Mouse (Mus musculus): ENCODE measurements around the gene Flt1.

GRCm38 (mm10) chr5:147655761-147656160, 70.0 kb downstream of the Flt1 start:
- TF ChIP-seq CTCF (IDR thresholded peaks at IDR 0.05; ENCODE audit: borderline replicate concordance, extremely low read depth, insufficient read depth, insufficient read length) (peak; percentile 16; the same call in 1 of the 2 replicates), POLR2A (IDR thresholded peaks at IDR 0.05; ENCODE audit: borderline replicate concordance, extremely low read depth, insufficient read depth, insufficient read length, poor library complexity, severe bottlenecking) (no peak)

Data from brain, embryonic 14.5 days (tissue).